Mouse (Mus musculus): ENCODE measurements at regions not wholly inside any gene's neighbourhood (a gene's known extent, or its start where the extent isn't known, plus 50 kb on each side); places are given as distances from the start of the nearest gene placed in this dataset.

- DNase-seq (ENCODE audit: low read depth): no peak
These were observed 216.3 kb downstream of the Ikzf2 start for GRCm38 (mm10) chr1:69470614-69471250.

GRCm38 (mm10) chr1:69469158-69469901, 217.7 kb downstream of the Ikzf2 start:
- DNase-seq (ENCODE audit: low read depth): no peak

GRCm38 (mm10) chr1:69466534-69467275, 220.3 kb downstream of the Ikzf2 start:
- DNase-seq (ENCODE audit: low read depth): no peak

- no peak for DNase-seq (ENCODE audit: low read depth)
These were observed 225.9 kb downstream of the Ikzf2 start for GRCm38 (mm10) chr1:69461191-69461590.

- DNase-seq (ENCODE audit: low read depth): no peak
These were observed 227.1 kb downstream of the Ikzf2 start for GRCm38 (mm10) chr1:69459899-69460298.

GRCm38 (mm10) chr1:69457471-69457870, 229.6 kb downstream of the Ikzf2 start:
- no peak for DNase-seq (ENCODE audit: low read depth)

GRCm38 (mm10) chr1:69453991-69454390, 233.1 kb downstream of the Ikzf2 start:
- DNase-seq (ENCODE audit: low read depth): no peak

GRCm38 (mm10) chr1:69452910-69453309, 234.1 kb downstream of the Ikzf2 start:
- DNase-seq (ENCODE audit: low read depth): no peak

- no peak for DNase-seq (ENCODE audit: low read depth)
These were observed 236.6 kb downstream of the Ikzf2 start for GRCm38 (mm10) chr1:69450455-69450854.

- DNase-seq (ENCODE audit: low read depth): no peak
These were observed 239.8 kb downstream of the Ikzf2 start for GRCm38 (mm10) chr1:69447276-69447675.

GRCm38 (mm10) chr1:69444722-69445121, 242.3 kb downstream of the Ikzf2 start:
- no peak for DNase-seq (ENCODE audit: low read depth)

- DNase-seq (ENCODE audit: low read depth): no peak
These were observed 243.6 kb downstream of the Ikzf2 start for GRCm38 (mm10) chr1:69443466-69443865.

- DNase-seq (ENCODE audit: low read depth): no peak
These were observed 246.3 kb downstream of the Ikzf2 start for GRCm38 (mm10) chr1:69440564-69441334.

GRCm38 (mm10) chr1:69437042-69437441, 250.0 kb downstream of the Ikzf2 start:
- DNase-seq (ENCODE audit: low read depth): no peak

GRCm38 (mm10) chr1:69433655-69434357, 253.2 kb downstream of the Ikzf2 start:
- DNase-seq (ENCODE audit: low read depth): no peak

GRCm38 (mm10) chr1:69430683-69431407, 256.2 kb downstream of the Ikzf2 start:
- no peak for DNase-seq (ENCODE audit: low read depth)

GRCm38 (mm10) chr1:69429632-69430031, 257.4 kb downstream of the Ikzf2 start:
- no peak for DNase-seq (ENCODE audit: low read depth)

GRCm38 (mm10) chr1:69397676-69398075, 289.4 kb downstream of the Ikzf2 start:
- no peak for DNase-seq (ENCODE audit: low read depth)

GRCm38 (mm10) chr1:69382374-69382773, 274.5 kb upstream of the Erbb4 start:
- DNase-seq (ENCODE audit: low read depth): no peak

- no peak for DNase-seq (ENCODE audit: low read depth)
These were observed 271.9 kb upstream of the Erbb4 start for GRCm38 (mm10) chr1:69379741-69380140.

Data from naive thymus-derived CD4-positive, alpha-beta T cell, adult 2 months (primary cell).